Mouse (Mus musculus) effector memory CD4-positive, alpha-beta T cell, adult 7 months (primary cell): ENCODE data around the gene Sept9. TPM values are rescaled to one million over a fixed set of nuclear protein-coding genes. Genes with fewer than 3 reads are reported as not detected.

ENCODE experiments used
- polyA plus RNA-seq: library from polyadenylated mRNA; unstranded; fragments of 100-300 nt; shearing (Covaris generic); gene quantifications from one replicate; pipeline ENCODE4 v1.2.1, GENCODE M21; 2017

Sept9 gene
- 160 TPM for polyA plus RNA-seq

DNA sequence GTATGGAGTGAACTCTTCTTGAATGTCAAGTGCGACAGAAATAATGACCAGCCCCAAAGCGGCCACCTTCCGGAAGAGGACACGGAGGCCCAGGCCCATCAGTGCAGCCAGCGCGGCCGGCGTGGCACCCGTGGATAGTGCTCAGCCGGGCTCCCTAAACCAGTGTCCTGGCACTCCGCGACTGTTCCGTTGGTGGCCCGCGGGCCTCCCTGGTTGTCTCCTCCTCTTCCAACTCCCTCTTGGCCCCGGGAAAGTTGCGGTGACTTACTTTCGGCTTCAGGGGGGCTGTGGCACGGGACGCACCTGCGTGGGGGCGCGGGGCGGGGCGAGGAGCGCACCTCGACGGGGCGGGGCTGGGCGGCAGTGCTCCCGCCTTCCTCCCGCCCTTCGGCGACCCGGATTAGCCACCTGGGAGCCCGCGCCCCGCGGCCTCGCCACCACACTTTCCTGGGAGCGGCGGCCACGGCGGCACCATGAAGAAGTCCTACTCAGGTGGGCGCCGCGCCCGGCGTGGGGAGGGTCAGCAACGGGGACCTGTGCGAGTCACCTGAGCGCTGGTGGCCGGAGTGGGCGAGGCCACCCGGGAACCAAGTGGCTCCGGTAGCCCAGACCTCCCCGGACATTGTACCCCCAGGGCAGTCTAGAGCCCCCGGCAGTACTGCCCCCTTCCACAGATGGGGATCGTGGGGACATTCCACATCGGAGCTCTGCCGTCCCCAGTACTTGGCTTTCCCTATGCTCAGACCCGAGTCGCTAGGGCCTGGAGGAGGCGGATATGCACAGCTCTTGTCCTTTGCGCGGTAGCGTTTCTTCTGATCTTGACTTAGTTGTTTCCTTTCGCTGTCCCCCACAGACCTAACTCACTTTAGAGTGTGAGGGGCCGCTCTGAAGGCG is at the start of gene Sept9:
Gene Sept9 (plus strand): TSS at position 380 of the 894 bp plus-strand sequence.

Other genes starting within 250 kb of the Sept9 start
- gene Sec14l1, start 84.5 kb upstream of the Sept9 start, polyA plus RNA-seq: 34.0 TPM